Mouse (Mus musculus) cerebellum, adult 11-12 months (tissue): ENCODE data around the gene Phlda1.
"Not testable (repeated sequence)": the region's sequence is repeated elsewhere in the genome, so short reads cannot be mapped to it uniquely, and the experiment has no call there.

Experiments used
- DNase-seq: peaks from one replicate; pipeline ENCODE4 v3.0.0; 2022

The Phlda1 gene

DNA sequence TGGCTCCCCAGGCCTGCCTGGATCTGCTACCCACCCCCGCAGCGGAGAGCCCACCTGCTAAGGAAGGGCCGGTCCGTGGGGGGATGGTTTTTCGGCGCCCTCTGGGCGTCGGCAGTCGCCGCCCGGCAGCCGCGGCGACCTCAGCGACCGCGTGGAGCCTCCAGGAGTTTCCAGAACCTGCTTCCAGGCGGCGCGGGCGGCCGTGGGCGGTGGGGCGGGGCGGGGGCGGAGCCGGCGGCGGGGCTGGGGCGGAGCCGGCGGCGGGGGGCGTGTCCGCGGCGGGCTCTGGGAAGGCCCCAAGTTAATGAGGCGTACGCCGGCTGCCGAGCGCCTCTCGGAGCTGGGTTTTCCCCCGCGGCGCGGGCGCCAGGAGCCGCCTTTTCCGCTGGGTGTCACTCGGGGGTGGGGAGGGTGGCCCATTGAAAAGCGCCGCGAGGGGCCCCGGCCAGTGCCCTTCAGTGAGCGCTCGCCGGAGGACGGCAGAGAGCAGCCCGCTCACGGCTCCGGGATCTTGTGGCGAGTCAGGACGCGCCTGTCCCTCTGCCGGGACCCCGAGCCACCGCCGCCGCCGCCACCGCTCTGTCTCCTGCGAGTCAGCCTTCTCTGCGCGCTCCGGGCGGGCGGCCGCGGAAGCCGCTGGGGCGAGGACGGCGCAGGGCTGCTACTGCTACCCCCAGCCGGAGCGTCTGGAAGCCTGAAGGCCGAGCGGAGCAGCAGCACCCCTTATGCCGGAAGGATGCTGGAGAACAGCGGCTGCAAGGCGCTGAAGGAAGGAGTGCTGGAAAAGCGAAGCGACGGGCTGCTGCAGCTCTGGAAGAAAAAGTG lies at the start of gene Phlda1:
Gene Phlda1 (plus strand): TSS at position 186 of the 825 bp plus-strand sequence.
- DNase-seq: peak; percentile 78

DNA sequence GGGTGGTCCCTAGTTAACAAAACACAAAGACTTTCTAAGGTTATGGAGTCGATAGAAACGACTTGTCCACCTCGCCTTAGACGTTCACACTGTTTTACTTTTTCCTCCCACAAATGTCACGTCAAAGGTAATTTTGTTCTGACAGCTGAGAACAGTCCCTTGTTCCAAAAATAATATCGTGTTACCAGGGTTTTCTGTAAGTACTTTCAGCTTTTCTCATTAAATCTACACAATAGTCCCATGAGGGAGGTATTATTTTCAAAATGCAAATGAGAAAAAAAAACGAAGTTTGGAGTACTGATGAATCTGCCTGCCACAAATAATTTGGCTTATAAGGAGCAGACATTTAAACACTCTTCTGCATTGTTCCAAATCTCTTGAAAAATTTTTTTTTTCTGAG lies 48.0 kb upstream of the Phlda1 start:
- no peak for DNase-seq

- DNase-seq: no peak
Observed at GRCm38 (mm10) chr10:111459040-111459439, 47.0 kb upstream of the Phlda1 start.

- DNase-seq: no peak
Observed at GRCm38 (mm10) chr10:111459874-111460273, 46.2 kb upstream of the Phlda1 start.

- DNase-seq: no peak
Observed at GRCm38 (mm10) chr10:111460381-111460780, 45.7 kb upstream of the Phlda1 start.

DNA sequence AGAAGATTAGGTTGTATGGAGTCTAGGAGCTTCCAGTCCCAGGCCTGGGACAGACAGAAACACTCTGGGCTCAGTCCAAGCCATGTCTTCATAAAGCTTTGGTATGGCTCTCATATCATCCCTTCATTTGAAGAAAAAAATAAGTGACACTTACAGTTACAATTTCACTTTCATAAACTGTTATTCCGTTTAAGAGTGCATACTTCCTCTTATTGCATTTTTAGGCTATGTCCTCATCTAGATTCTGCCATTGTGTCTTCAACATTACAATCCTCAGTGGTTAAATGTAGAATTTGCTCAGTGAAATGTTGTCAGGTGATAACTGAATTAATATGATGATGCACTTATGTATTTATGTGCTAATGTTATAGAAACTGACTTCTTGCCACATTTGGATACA lies 41.3 kb upstream of the Phlda1 start:
- DNase-seq: no peak

GRCm38 (mm10) chr10:111465409-111465808 lies 40.7 kb upstream of the Phlda1 start:
- no peak for DNase-seq

- no peak for DNase-seq
Observed at GRCm38 (mm10) chr10:111471166-111471565, 34.9 kb upstream of the Phlda1 start.

DNA sequence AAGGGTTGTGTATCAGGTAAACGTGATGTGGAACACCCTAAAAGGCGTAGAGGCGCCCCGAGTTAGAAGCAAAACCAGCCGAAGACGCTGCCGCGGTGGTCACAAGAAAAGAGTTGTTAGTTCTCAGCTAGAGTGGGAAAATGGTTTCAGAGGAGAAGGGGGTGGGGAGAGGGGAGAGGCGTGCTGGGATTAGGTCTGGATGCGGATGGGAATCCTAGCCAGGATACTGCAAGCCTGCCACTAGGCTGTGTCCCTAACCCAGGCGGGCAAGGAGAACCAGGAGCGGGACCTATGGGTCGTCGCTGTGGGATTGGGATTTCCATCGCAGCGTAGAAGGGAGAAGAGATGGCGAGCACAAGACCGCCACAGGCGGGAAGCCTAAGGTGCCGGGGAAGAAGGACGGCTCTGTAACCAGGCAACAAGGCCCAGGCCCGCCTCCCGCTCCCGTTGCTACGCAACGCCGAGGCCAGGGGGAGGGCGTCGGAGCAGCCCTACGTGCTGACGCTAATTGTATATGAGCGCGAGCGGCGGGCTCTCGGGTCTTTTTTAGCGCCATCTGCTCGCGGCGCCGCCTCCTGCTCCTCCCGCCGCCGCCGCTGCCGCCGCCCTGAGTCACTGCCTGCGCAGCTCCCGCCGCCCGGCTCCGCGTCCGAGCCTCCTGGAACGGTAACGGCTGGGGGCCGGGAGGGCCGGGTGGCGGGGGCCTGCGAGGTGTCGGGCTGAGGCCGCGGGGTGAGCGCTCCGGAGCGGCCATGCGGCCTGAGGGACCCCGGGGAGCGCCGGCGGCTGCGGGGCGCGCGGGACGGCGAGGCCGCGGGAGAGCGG lies 33.2 kb upstream of the Phlda1 start, which contains the start of gene Nap1l1:
Gene Nap1l1 (plus strand): TSS at position 538 of the 825 bp plus-strand sequence.
- peak; percentile 98 for DNase-seq

DNA sequence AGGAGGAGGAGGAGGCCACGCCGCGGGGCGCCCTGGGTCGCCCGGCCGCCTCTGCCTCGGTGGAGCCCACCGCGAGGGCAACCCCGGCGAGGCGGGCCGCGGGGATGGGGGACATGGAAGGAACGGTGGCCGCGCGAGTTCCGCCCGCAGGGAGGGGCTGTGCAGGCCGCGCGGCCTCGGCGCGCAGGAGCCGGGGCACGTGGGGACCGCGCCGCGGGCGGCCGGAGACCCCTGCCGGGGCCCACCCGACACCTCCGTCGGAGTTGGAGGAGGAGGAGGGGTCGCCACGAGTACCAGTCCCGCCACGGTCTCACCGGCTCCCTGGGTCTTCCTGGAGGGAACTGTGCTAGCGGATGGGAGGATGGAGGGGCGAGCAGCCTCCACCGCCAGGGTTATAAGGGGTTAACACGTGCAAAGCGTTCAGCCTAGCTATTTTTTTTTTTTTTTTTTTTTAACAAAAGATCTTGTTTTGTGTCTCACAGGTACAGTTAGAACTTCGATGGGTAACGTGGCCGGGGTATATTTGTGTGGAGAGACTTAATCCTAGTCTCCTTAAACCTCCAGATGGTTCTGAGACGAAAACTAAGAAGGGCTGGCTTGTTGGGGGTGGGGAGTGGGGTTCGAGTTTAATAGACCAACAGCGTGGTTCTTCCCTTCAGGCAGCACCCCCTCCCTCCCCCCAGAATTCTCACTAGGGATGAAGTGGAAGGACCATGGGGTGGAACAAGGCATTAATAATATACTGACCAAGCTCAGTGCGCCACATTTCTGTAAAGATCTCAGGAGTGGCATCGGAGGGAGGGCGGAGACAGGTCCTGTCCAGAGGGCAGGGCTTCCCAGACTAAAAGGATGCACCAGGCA lies 32.3 kb upstream of the Phlda1 start:
- DNase-seq: peak; percentile 47

- DNase-seq: no peak
Observed at GRCm38 (mm10) chr10:111476301-111476700, 29.8 kb upstream of the Phlda1 start.

GRCm38 (mm10) chr10:111476989-111477510 lies 29.0 kb upstream of the Phlda1 start:
- DNase-seq: no peak

- no peak for DNase-seq
Observed at GRCm38 (mm10) chr10:111479599-111479998, 26.5 kb upstream of the Phlda1 start.

DNA sequence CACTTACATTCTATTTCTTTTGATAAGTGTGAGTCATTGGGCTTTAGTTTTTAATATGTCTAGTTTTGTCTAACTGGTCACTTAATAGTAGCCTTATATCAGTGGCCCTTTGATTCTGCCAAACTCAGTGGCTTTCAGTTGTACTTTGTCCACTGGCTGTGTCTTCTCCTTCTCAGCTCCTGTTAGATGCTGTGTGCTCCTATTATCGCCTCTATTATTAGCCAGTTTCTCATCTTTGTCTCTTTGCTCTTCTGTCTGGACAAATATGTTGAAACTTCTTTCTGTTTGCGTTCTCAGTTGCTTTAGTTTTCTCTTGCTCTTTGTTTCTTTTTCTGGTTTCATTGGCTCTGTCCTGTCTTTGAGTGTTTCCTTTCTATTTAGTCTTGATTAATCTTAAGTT lies 23.4 kb upstream of the Phlda1 start:
- no peak for DNase-seq

DNA sequence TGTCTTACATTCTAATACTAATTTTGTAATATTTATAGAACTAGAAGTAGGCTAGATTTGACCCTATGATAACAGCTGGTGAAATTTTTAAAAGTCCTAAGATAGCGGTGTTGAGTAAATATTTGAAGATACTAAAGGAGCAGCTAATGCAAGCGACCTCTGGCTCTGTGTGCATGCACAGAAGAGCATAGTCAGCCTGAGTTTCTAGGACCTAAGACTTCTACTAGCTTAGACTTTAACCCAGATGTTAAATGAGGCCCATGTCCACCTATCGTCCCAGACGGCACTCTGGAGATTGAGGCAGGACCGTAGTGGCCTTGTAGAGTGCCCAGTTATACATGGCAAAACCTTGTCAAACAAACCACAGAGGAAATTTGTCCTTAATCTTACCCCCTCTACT lies 22.0 kb upstream of the Phlda1 start:
- no peak for DNase-seq

GRCm38 (mm10) chr10:111488793-111489192 lies 17.3 kb upstream of the Phlda1 start:
- no peak for DNase-seq

DNA sequence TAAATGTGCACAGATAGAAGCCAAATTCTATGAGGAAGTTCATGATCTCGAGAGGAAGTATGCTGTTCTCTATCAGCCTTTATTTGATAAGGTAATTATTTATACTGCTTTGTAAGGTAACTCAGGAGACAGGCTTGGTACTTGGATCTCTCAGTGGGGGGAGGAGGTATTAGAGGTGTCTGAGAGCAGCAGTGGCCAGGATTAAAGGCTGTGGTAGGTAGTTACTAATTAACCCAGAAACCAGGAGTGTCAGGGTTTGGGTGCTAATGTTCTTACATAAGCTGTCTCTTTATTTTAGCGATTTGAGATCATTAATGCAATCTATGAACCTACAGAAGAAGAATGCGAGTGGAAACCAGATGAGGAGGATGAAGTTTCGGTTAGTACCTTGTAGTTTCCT lies 16.0 kb upstream of the Phlda1 start:
- DNase-seq: not testable (repeated sequence)

DNA sequence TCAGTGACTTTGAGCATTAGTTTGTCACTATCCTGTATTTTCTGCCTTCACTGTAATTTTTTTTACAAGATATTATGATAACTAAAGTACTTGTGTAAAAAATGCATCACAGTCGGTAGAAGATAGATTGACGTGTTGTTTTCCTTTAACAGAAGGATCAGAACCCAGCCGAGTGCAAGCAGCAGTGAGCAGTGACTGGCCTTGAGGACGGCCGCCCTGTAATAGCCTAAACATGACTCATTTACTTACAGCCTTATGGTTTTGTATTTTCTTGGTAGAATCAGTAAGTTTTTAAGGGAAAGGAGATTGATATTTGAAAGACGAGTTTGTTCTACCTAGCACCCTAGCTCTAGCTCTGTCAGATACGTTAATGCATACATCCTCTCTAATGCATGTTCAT lies 10.2 kb upstream of the Phlda1 start:
- no peak for DNase-seq

- DNase-seq: no peak
Observed at GRCm38 (mm10) chr10:111499892-111500291, 6.2 kb upstream of the Phlda1 start.

GRCm38 (mm10) chr10:111503071-111503470 lies 3.0 kb upstream of the Phlda1 start:
- DNase-seq: peak; percentile 59

- no peak for DNase-seq
Observed at GRCm38 (mm10) chr10:111503716-111504115, 2.4 kb upstream of the Phlda1 start.

- no peak for DNase-seq
Observed at GRCm38 (mm10) chr10:111504606-111505005, 1.5 kb upstream of the Phlda1 start.

- DNase-seq: peak; percentile 42
Observed at GRCm38 (mm10) chr10:111505406-111505805, 680 bp upstream of the Phlda1 start.
